9 mouse cellular contexts compared by ENCODE assay signal in the genomic region with DNA sequence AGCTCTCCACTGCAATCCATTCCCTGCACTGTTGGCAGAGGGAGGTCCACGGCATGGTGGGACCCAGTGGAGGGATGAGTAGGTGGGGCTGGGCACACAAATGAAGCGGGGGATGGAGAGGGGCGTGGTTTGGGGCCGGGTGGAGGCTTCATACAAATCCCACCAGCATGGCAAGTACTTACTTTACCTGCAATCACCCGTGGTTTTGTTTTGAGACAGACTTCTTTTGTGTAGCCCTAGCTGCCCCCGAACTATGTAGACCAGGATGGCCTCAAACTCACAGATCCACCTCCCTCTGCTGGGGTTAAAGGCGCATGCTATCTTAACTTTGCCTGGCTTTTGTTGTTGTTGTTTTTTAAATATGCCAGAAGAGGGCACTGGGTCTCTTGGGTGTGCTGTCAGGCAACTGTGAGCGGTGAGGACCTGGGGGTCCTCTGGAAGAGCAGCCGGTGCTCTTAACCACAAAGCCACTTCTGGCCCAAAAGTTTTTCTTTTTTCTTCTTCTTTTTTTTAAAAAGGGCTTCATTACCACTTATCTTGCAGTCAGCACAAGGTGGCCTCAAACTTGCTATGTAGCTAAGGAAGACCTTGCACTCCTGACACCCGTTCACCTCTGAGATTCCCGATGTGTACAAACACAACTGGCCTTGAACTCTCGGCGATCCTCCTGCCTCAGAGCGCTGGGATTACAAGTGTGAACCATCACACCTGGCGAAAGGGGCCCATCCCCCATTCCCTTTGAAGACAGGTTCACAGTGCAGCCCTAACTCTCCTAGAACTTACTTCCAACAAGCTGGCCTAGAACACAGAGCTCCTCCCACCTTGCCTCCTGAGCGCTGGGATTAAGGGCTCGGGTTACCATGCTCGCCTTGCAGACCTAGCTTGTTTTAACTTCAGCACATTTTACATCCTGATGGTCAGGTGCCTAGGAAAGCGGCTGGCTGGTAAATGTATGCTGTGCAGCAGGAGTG. TPM values are rescaled to one million over a fixed set of nuclear protein-coding genes. Genes with fewer than 3 reads are reported as not detected.
DNase-seq lines count a peak whose midpoint lies in the region; ATAC-seq and TF ChIP-seq lines count a peak whose summit lies in the region.
"Had no signal": no experiment of that assay in that cellular context is flagged by ENCODE, and none has a peak within 500 bp of the region (broad histone marks: within the 10 kb centered on the region; RNA-seq: fewer than 3 reads in every experiment).

No protein-coding gene starts in this region.

- H3K4me1 ChIP-seq in ES-Bruce4 (ENCODE audit: control insufficient read depth, insufficient read depth, low read length), result peaks cover 9% of the 10 kb centered on the region
- H3K4me1 ChIP-seq in forebrain, embryonic 16.5 days (replicated peaks; ENCODE audit: control insufficient read depth, insufficient read depth, low read length), result peaks cover 60% of the 10 kb centered on the region

- DNase-seq in frontal cortex, postnatal 36 days (ENCODE audit: low spot score in 2 of 2), result no peak
- DNase-seq in yolk sac, embryonic 10.5 days (ENCODE audit: low spot score), result peak; percentile 61
- no peak for DNase-seq in lung, postnatal 25 days (ENCODE audit: low spot score)
- no peak for DNase-seq in right cerebral cortex, postnatal 25 days

- no peak for TF ChIP-seq POLR2A in ES-Bruce4 (IDR thresholded peaks at IDR 0.05; ENCODE audit: insufficient read depth, low read length)

- peak; percentile 66 for TF ChIP-seq EP300 in ES-Bruce4 (IDR thresholded peaks at IDR 0.05; ENCODE audit: insufficient read depth, low read depth, low read length)

- no peak overlapping the region for H3K4me3 ChIP-seq in ES-Bruce4 (ENCODE audit: low read depth, low read length)
- no peak overlapping the region for H3K4me3 ChIP-seq in forebrain, embryonic 16.5 days (replicated peaks; ENCODE audit: low read length)

- WGBS in forebrain, embryonic 16.5 days, result 8% methylated on average over 19 of the region's 19 CpGs

- H3K27ac ChIP-seq in ES-Bruce4 (ENCODE audit: insufficient read depth, low read length), result peak overlapping the region; percentile 5; the same call in 1 of the 2 replicates
- H3K27ac ChIP-seq in forebrain, embryonic 16.5 days (ENCODE audit: low read length), result peak overlapping the region; percentile 95

- H3K9ac ChIP-seq in ES-Bruce4 (ENCODE audit: low read depth, poor library complexity, severe bottlenecking), result no peak overlapping the region
- no peak overlapping the region for H3K9ac ChIP-seq in forebrain, embryonic 16.5 days (replicated peaks; ENCODE audit: low read depth, low read length)

- TF ChIP-seq CTCF in ES-Bruce4 (IDR thresholded peaks at IDR 0.05; ENCODE audit: low read depth, low read length), result peak; percentile 6

- 0 out of 2 replicates have a peak, but pooled peaks have one; percentile 6 for ATAC-seq in frontal cortex, adult (ENCODE audit: low TSS enrichment)
- ATAC-seq in forebrain, embryonic 16.5 days, result no peak
- peak; percentile 47; the same call in 1 of the 2 replicates for ATAC-seq in megakaryocyte progenitor cell, adult 5-6 weeks (replicated peaks; ENCODE audit: poor library complexity)

- H3K4me2 ChIP-seq in forebrain, embryonic 16.5 days (ENCODE audit: low read length), result peak overlapping the region; percentile 46

- H3K27me3 ChIP-seq in ES-Bruce4 (ENCODE audit: control insufficient read depth, insufficient read depth, low read length, poor library complexity, severe bottlenecking), result no peaks in the 10 kb centered on the region
- H3K27me3 ChIP-seq in forebrain, embryonic 16.5 days (replicated peaks; ENCODE audit: control insufficient read depth, insufficient read depth, low read length), result no peaks in the 10 kb centered on the region

- H3K9me3 ChIP-seq in ES-Bruce4 (replicated peaks; ENCODE audit: control insufficient read depth, insufficient read depth, low read length, poor library complexity, severe bottlenecking), result no peaks in the 10 kb centered on the region
- no peaks in the 10 kb centered on the region for H3K9me3 ChIP-seq in forebrain, embryonic 16.5 days (ENCODE audit: control insufficient read depth, low read length)

- H3K36me3 ChIP-seq in ES-Bruce4 (ENCODE audit: control insufficient read depth, insufficient read depth, low read length, poor library complexity, severe bottlenecking), result no peaks in the 10 kb centered on the region
- peaks cover 2% of the 10 kb centered on the region; the same call in 1 of the 2 replicates for H3K36me3 ChIP-seq in forebrain, embryonic 16.5 days (ENCODE audit: control insufficient read depth, insufficient read depth)

RNA-seq across cellular contexts. Expression of gene Dpf1, which starts 15.9 kb away (rescaled TPM):
- polyA plus RNA-seq in ES-Bruce4 (2011; ENCODE audit: insufficient read depth, insufficient read length, low read depth, missing spikeins), result 5.9 and 6.1 TPM in 2 replicates
- polyA plus RNA-seq in forebrain, embryonic 16.5 days (2015; fragmentation: Nextera tagmentation; extraction: Ambion mirVana), result 259 and 270 TPM in 2 replicates
- 0.05 and 0.73 TPM in 2 replicates for total RNA-seq in megakaryocyte progenitor cell, adult 5-6 weeks (2015)
- total RNA-seq in megakaryocyte progenitor cell, adult 5-6 weeks (2017), result 0.10 TPM in 1 of 2 replicates, not detected in the other

RNA-seq across cellular contexts. Expression of gene Ppp1r14a, which starts 30.5 kb away (rescaled TPM):
- 22.1 and 29.1 TPM in 2 replicates for polyA plus RNA-seq in ES-Bruce4 (2011; ENCODE audit: insufficient read depth, insufficient read length, low read depth, missing spikeins)
- polyA plus RNA-seq in forebrain, embryonic 16.5 days (2015; fragmentation: Nextera tagmentation; extraction: Ambion mirVana), result 4.3 and 6.1 TPM in 2 replicates
- total RNA-seq in megakaryocyte progenitor cell, adult 5-6 weeks (2015), result not detected in 2 replicates
- total RNA-seq in megakaryocyte progenitor cell, adult 5-6 weeks (2017), result 1.1 TPM in 1 of 2 replicates, not detected in the other

RNA-seq across cellular contexts. Expression of gene Spint2, which starts 37.9 kb away (rescaled TPM):
- polyA plus RNA-seq in ES-Bruce4 (2011; ENCODE audit: insufficient read depth, insufficient read length, low read depth, missing spikeins), result 264 and 288 TPM in 2 replicates
- 39.9 and 50.9 TPM in 2 replicates for polyA plus RNA-seq in forebrain, embryonic 16.5 days (2015; fragmentation: Nextera tagmentation; extraction: Ambion mirVana)
- 60.8 and 62.8 TPM in 2 replicates for total RNA-seq in megakaryocyte progenitor cell, adult 5-6 weeks (2015)
- 21.2 and 34.1 TPM in 2 replicates for total RNA-seq in megakaryocyte progenitor cell, adult 5-6 weeks (2017)
- polyA plus RNA-seq: C2C12 had no signal

Comparison
In these comparisons a context has a peak if more than half of its experiments do, and no peak if none do; other contexts are left out.
1. RNA of gene Dpf1, which starts 15.9 kb away (polyA plus RNA-seq): 259 to 270 TPM in forebrain, embryonic 16.5 days; 5.9 to 6.1 TPM in ES-Bruce4; every median in the first group is over 10 times any median in the second.